Mouse (Mus musculus): ENCODE measurements around the gene Acer1. TPM values are rescaled to one million over a fixed set of nuclear protein-coding genes. Genes with fewer than 3 reads are reported as not detected.

The Acer1 gene
- polyA plus RNA-seq, 1 experiment from 2014 or later, result not detected

GRCm38 (mm10) chr17:56984886-56985285 is 3.0 kb upstream of the Acer1 start:
- no peaks in the 10 kb centered on the region for H3K9me3 ChIP-seq (ENCODE audit: control insufficient read depth, low read depth, low read length)
- ATAC-seq (ENCODE audit: insufficient number of reproducible peaks, insufficient read depth, low FRiP score, low read depth), result no peak
- no peak overlapping the region for H3K9ac ChIP-seq (replicated peaks; ENCODE audit: low read depth, low read length)

GRCm38 (mm10) chr17:56981049-56981448 is 877 bp downstream of the Acer1 start:
- Histone ChIP-seq H3K4me3 (ENCODE audit: low read depth, low read length) (no peak overlapping the region), H3K27me3 (ENCODE audit: control insufficient read depth, insufficient read depth, low read length) (no peaks in the 10 kb centered on the region), H3K27ac (ENCODE audit: low read length) (no peak overlapping the region), H3K9ac (replicated peaks; ENCODE audit: low read depth, low read length) (no peak overlapping the region), H3K4me2 (replicated peaks; ENCODE audit: low read depth, low read length) (no peak overlapping the region), H3K4me1 (ENCODE audit: control insufficient read depth, insufficient read depth, low read length) (no peaks in the 10 kb centered on the region), H3K9me3 (ENCODE audit: control insufficient read depth, low read depth, low read length) (no peaks in the 10 kb centered on the region), H3K36me3 (ENCODE audit: control insufficient read depth, insufficient read depth, low read length) (no peaks in the 10 kb centered on the region)
- no peak for ATAC-seq (ENCODE audit: insufficient number of reproducible peaks, insufficient read depth, low FRiP score, low read depth)
- WGBS, result 62% methylated on average over 7 of the region's 7 CpGs

More at GRCm38 (mm10) chr17:56984886-56985285, 3.0 kb upstream of the Acer1 start:
- WGBS, result 83% methylated on average over 9 of the region's 9 CpGs
- no peaks in the 10 kb centered on the region for H3K36me3 ChIP-seq (ENCODE audit: control insufficient read depth, insufficient read depth, low read length)
- no peak overlapping the region for H3K4me2 ChIP-seq (replicated peaks; ENCODE audit: low read depth, low read length)
- H3K27ac ChIP-seq (ENCODE audit: low read length), result no peak overlapping the region
- H3K27me3 ChIP-seq (ENCODE audit: control insufficient read depth, insufficient read depth, low read length), result no peaks in the 10 kb centered on the region
- no peaks in the 10 kb centered on the region for H3K4me1 ChIP-seq (ENCODE audit: control insufficient read depth, insufficient read depth, low read length)
- no peak overlapping the region for H3K4me3 ChIP-seq (ENCODE audit: low read depth, low read length)

GRCm38 (mm10) chr17:56979524-56979923 is 2.4 kb downstream of the Acer1 start:
- 29% methylated on average over 7 of the region's 8 CpGs for WGBS
- Histone ChIP-seq H3K27me3 (ENCODE audit: control insufficient read depth, insufficient read depth, low read length) (no peaks in the 10 kb centered on the region), H3K27ac (ENCODE audit: low read length) (no peak overlapping the region), H3K4me3 (ENCODE audit: low read depth, low read length) (no peak overlapping the region), H3K4me2 (replicated peaks; ENCODE audit: low read depth, low read length) (no peak overlapping the region), H3K9me3 (ENCODE audit: control insufficient read depth, low read depth, low read length) (no peaks in the 10 kb centered on the region), H3K9ac (replicated peaks; ENCODE audit: low read depth, low read length) (no peak overlapping the region), H3K4me1 (ENCODE audit: control insufficient read depth, insufficient read depth, low read length) (no peaks in the 10 kb centered on the region), H3K36me3 (ENCODE audit: control insufficient read depth, insufficient read depth, low read length) (no peaks in the 10 kb centered on the region)
- ATAC-seq (ENCODE audit: insufficient number of reproducible peaks, insufficient read depth, low FRiP score, low read depth), result no peak

- no peak for ATAC-seq (ENCODE audit: insufficient number of reproducible peaks, insufficient read depth, low FRiP score, low read depth)
- Histone ChIP-seq H3K4me3 (ENCODE audit: low read depth, low read length) (no peak overlapping the region), H3K9ac (replicated peaks; ENCODE audit: low read depth, low read length) (no peak overlapping the region), H3K4me1 (ENCODE audit: control insufficient read depth, insufficient read depth, low read length) (no peaks in the 10 kb centered on the region), H3K27me3 (ENCODE audit: control insufficient read depth, insufficient read depth, low read length) (no peaks in the 10 kb centered on the region), H3K27ac (ENCODE audit: low read length) (no peak overlapping the region), H3K9me3 (ENCODE audit: control insufficient read depth, low read depth, low read length) (no peaks in the 10 kb centered on the region), H3K36me3 (ENCODE audit: control insufficient read depth, insufficient read depth, low read length) (no peaks in the 10 kb centered on the region), H3K4me2 (replicated peaks; ENCODE audit: low read depth, low read length) (no peak overlapping the region)
- WGBS, result 71% methylated on average over 8 of the region's 8 CpGs
These were observed 5.2 kb downstream of the Acer1 start for GRCm38 (mm10) chr17:56976531-56977390.

GRCm38 (mm10) chr17:56975391-56975790 is 6.5 kb downstream of the Acer1 start:
- H3K4me3 ChIP-seq (ENCODE audit: low read depth, low read length), result no peak overlapping the region
- H3K4me2 ChIP-seq (replicated peaks; ENCODE audit: low read depth, low read length), result no peak overlapping the region
- H3K27ac ChIP-seq (ENCODE audit: low read length), result no peak overlapping the region
- H3K9me3 ChIP-seq (ENCODE audit: control insufficient read depth, low read depth, low read length), result no peaks in the 10 kb centered on the region
- ATAC-seq (ENCODE audit: insufficient number of reproducible peaks, insufficient read depth, low FRiP score, low read depth), result no peak
- H3K27me3 ChIP-seq (ENCODE audit: control insufficient read depth, insufficient read depth, low read length), result no peaks in the 10 kb centered on the region
- no peaks in the 10 kb centered on the region for H3K36me3 ChIP-seq (ENCODE audit: control insufficient read depth, insufficient read depth, low read length)
- 69% methylated on average over 3 of the region's 3 CpGs for WGBS
- no peaks in the 10 kb centered on the region for H3K4me1 ChIP-seq (ENCODE audit: control insufficient read depth, insufficient read depth, low read length)
- no peak overlapping the region for H3K9ac ChIP-seq (replicated peaks; ENCODE audit: low read depth, low read length)

- Histone ChIP-seq H3K27me3 (ENCODE audit: control insufficient read depth, insufficient read depth, low read length) (no peaks in the 10 kb centered on the region), H3K4me3 (ENCODE audit: low read depth, low read length) (no peak overlapping the region), H3K4me1 (ENCODE audit: control insufficient read depth, insufficient read depth, low read length) (no peaks in the 10 kb centered on the region), H3K4me2 (replicated peaks; ENCODE audit: low read depth, low read length) (no peak overlapping the region), H3K36me3 (ENCODE audit: control insufficient read depth, insufficient read depth, low read length) (no peaks in the 10 kb centered on the region), H3K9me3 (ENCODE audit: control insufficient read depth, low read depth, low read length) (no peaks in the 10 kb centered on the region), H3K27ac (ENCODE audit: low read length) (no peak overlapping the region), H3K9ac (replicated peaks; ENCODE audit: low read depth, low read length) (no peak overlapping the region)
- 73% methylated on average over 5 of the region's 5 CpGs for WGBS
- no peak for ATAC-seq (ENCODE audit: insufficient number of reproducible peaks, insufficient read depth, low FRiP score, low read depth)
These were observed 7.2 kb downstream of the Acer1 start for GRCm38 (mm10) chr17:56974708-56975240.

- Histone ChIP-seq H3K27ac (ENCODE audit: low read length) (no peak overlapping the region), H3K9me3 (ENCODE audit: control insufficient read depth, low read depth, low read length) (no peaks in the 10 kb centered on the region), H3K4me2 (replicated peaks; ENCODE audit: low read depth, low read length) (no peak overlapping the region), H3K4me3 (ENCODE audit: low read depth, low read length) (no peak overlapping the region), H3K36me3 (ENCODE audit: control insufficient read depth, insufficient read depth, low read length) (no peaks in the 10 kb centered on the region), H3K27me3 (ENCODE audit: control insufficient read depth, insufficient read depth, low read length) (no peaks in the 10 kb centered on the region), H3K4me1 (ENCODE audit: control insufficient read depth, insufficient read depth, low read length) (no peaks in the 10 kb centered on the region), H3K9ac (replicated peaks; ENCODE audit: low read depth, low read length) (no peak overlapping the region)
- ATAC-seq (ENCODE audit: insufficient number of reproducible peaks, insufficient read depth, low FRiP score, low read depth), result no peak
- 64% methylated on average over 13 of the region's 14 CpGs for WGBS
These were observed 7.8 kb downstream of the Acer1 start for GRCm38 (mm10) chr17:56973956-56974707.

- Histone ChIP-seq H3K9me3 (ENCODE audit: control insufficient read depth, low read depth, low read length) (no peaks in the 10 kb centered on the region), H3K36me3 (ENCODE audit: control insufficient read depth, insufficient read depth, low read length) (no peaks in the 10 kb centered on the region), H3K4me1 (ENCODE audit: control insufficient read depth, insufficient read depth, low read length) (no peaks in the 10 kb centered on the region), H3K9ac (replicated peaks; ENCODE audit: low read depth, low read length) (no peak overlapping the region), H3K4me2 (replicated peaks; ENCODE audit: low read depth, low read length) (no peak overlapping the region), H3K27ac (ENCODE audit: low read length) (no peak overlapping the region), H3K4me3 (ENCODE audit: low read depth, low read length) (no peak overlapping the region), H3K27me3 (ENCODE audit: control insufficient read depth, insufficient read depth, low read length) (no peaks in the 10 kb centered on the region)
- WGBS, result 73% methylated on average over 5 of the region's 5 CpGs
- no peak for ATAC-seq (ENCODE audit: insufficient number of reproducible peaks, insufficient read depth, low FRiP score, low read depth)
These were observed 11.8 kb downstream of the Acer1 start for GRCm38 (mm10) chr17:56970081-56970480.
